Mouse (Mus musculus) B cell, adult 62 days (primary cell): ENCODE measurements around the gene Chmp1a. TPM values are rescaled to one million over a fixed set of nuclear protein-coding genes. Genes with fewer than 3 reads are reported as not detected.

Experiments used
- total RNA-seq: library from RNA; stranded (reverse); gene quantifications from 4 replicates; pipeline ENCODE4 v1.2.4, GENCODE M21; 2023

Gene Chmp1a
- total RNA-seq, result 61.9 to 67.8 TPM (median 65.2 TPM) in 4 replicates

GRCm38 (mm10) chr8:123212321-123213117 lies at the start of gene Chmp1a, which contains the start of gene Spata33:
Gene Chmp1a (minus strand): TSS chr8:123212763.
Gene Spata33 (plus strand): TSS chr8:123212832.

GRCm38 (mm10) chr8:123254099-123254885 lies 41.7 kb upstream of the Chmp1a start, which contains the start of the genes Zfp276 and Vps9d1:
Gene Zfp276 (plus strand): TSS chr8:123254195.
Gene Vps9d1 (minus strand): TSS chr8:123254348.

GRCm38 (mm10) chr8:123235520-123236497 lies 23.2 kb upstream of the Chmp1a start, which contains the start of gene Spata2l:
Gene Spata2l (minus strand): TSS chr8:123236233.

GRCm38 (mm10) chr8:123224278-123225266 lies 12.0 kb upstream of the Chmp1a start, which contains the start of gene Cdk10:
Gene Cdk10 (plus strand): TSS chr8:123224842.

GRCm38 (mm10) chr8:123185566-123186409 lies 26.8 kb downstream of the Chmp1a start, which contains the start of gene Dpep1:
Gene Dpep1 (plus strand): TSS chr8:123186242.

GRCm38 (mm10) chr8:123157888-123158465 lies 54.6 kb downstream of the Chmp1a start, which contains the start of gene Sult5a1:
Gene Sult5a1 (minus strand): TSS chr8:123158315.

Other genes with a start within 250 kb of the Chmp1a start
- 257 to 289 TPM (median 276 TPM) in 4 replicates for gene Ankrd11, start 170.5 kb downstream of the Chmp1a start, total RNA-seq
- gene Spg7, start 149.8 kb downstream of the Chmp1a start, total RNA-seq, result 62.7 to 73.6 TPM (median 65.2 TPM) in 4 replicates
- gene Rpl13, start 110.4 kb downstream of the Chmp1a start, total RNA-seq, result 1,438 to 1,564 TPM (median 1,556 TPM) in 4 replicates
- not detected in 4 replicates for gene Cpne7, start 95.4 kb downstream of the Chmp1a start, total RNA-seq
- not detected in 4 replicates for gene Sult5a1, start 54.4 kb downstream of the Chmp1a start, total RNA-seq
- not detected in 4 replicates for gene Dpep1, start 26.5 kb downstream of the Chmp1a start, total RNA-seq
- gene Spata33, start 69 bp upstream of the Chmp1a start, total RNA-seq, result 0.18 to 0.56 TPM in 2 of 4 replicates, not detected in the others
- gene Cdk10, start 12.1 kb upstream of the Chmp1a start, total RNA-seq, result 57.4 to 62.6 TPM (median 58.3 TPM) in 4 replicates
- 11.2 to 13.8 TPM (median 13.3 TPM) in 4 replicates for gene Spata2l, start 23.5 kb upstream of the Chmp1a start, total RNA-seq
- 29.7 to 38.3 TPM (median 32.5 TPM) in 4 replicates for gene Zfp276, start 41.4 kb upstream of the Chmp1a start, total RNA-seq
- 33.3 to 38.8 TPM (median 36.4 TPM) in 4 replicates for gene Vps9d1, start 41.6 kb upstream of the Chmp1a start, total RNA-seq
- gene Fanca, start 105.8 kb upstream of the Chmp1a start, total RNA-seq, result 85.7 to 89.4 TPM (median 85.9 TPM) in 4 replicates
- not detected in 4 replicates for gene Spire2, start 120.0 kb upstream of the Chmp1a start, total RNA-seq
- gene Tcf25, start 161.0 kb upstream of the Chmp1a start, total RNA-seq, result 258 to 306 TPM (median 267 TPM) in 4 replicates
- 0.14 to 0.21 TPM in 2 of 4 replicates, not detected in the others for gene Mc1r, start 194.3 kb upstream of the Chmp1a start, total RNA-seq
- 0.38 to 2.1 TPM (median 0.61 TPM) in 3 of 4 replicates, not detected in the other for gene Tubb3, start 198.7 kb upstream of the Chmp1a start, total RNA-seq
- gene Def8, start 210.8 kb upstream of the Chmp1a start, total RNA-seq, result 9.5 to 13.4 TPM (median 12.7 TPM) in 4 replicates